ENCODE assay signal across 16 mouse cellular contexts in genomic region chr14:46566681-46567410, GRCm38 (mm10).
A peak's percentile ranks its signal among the peaks of the same experiment; 100 is the strongest.
DNase-seq lines count a peak whose midpoint lies in the region; ATAC-seq lines count a peak whose summit lies in the region.
"Had no signal": no experiment of that assay in that cellular context is flagged by ENCODE, and none has a peak within 500 bp of the region (broad histone marks: within the 10 kb centered on the region; RNA-seq: fewer than 3 reads in every experiment).

No protein-coding gene starts in this region.

- H3K27ac ChIP-seq in kidney, embryonic 15.5 days = peak overlapping the region; percentile 85
- 0 out of 2 replicates have a peak overlapping the region, but pooled peaks have one; percentile 17 for H3K27ac ChIP-seq in intestine, embryonic 15.5 days
- no peak overlapping the region for H3K27ac ChIP-seq in limb, embryonic 13.5 days
- H3K27ac ChIP-seq: forebrain, embryonic 15.5 days; hindbrain, embryonic 12.5 days; liver, embryonic 12.5 days; lung, embryonic 15.5 days; midbrain, embryonic 12.5 days had no signal

- 13% methylated on average over 9 of the region's 9 CpGs for WGBS in kidney, embryonic 15.5 days
- WGBS in intestine, embryonic 15.5 days = 11% methylated on average over 9 of the region's 9 CpGs
- WGBS in limb, embryonic 13.5 days = 10% methylated on average over 9 of the region's 9 CpGs

- no peak overlapping the region for H3K4me2 ChIP-seq in kidney, embryonic 15.5 days
- peak overlapping the region; percentile 41 for H3K4me2 ChIP-seq in intestine, embryonic 15.5 days (replicated peaks)
- peak overlapping the region; percentile 7; the same call in 1 of the 2 replicates for H3K4me2 ChIP-seq in limb, embryonic 13.5 days (replicated peaks)
- H3K4me2 ChIP-seq: forebrain, embryonic 15.5 days; hindbrain, embryonic 12.5 days; liver, embryonic 12.5 days; lung, embryonic 15.5 days; midbrain, embryonic 12.5 days had no signal

- H3K9me3 ChIP-seq in kidney, embryonic 15.5 days (replicated peaks) = no peaks in the 10 kb centered on the region
- no peaks in the 10 kb centered on the region for H3K9me3 ChIP-seq in intestine, embryonic 15.5 days
- H3K9me3 ChIP-seq in limb, embryonic 13.5 days = no peaks in the 10 kb centered on the region
- H3K9me3 ChIP-seq: forebrain, embryonic 15.5 days; hindbrain, embryonic 12.5 days; liver, embryonic 12.5 days; lung, embryonic 15.5 days; midbrain, embryonic 12.5 days had no signal

- peaks cover 21% of the 10 kb centered on the region for H3K4me1 ChIP-seq in kidney, embryonic 15.5 days
- peaks cover 16% of the 10 kb centered on the region for H3K4me1 ChIP-seq in intestine, embryonic 15.5 days (replicated peaks)
- H3K4me1 ChIP-seq in limb, embryonic 13.5 days = peaks cover 48% of the 10 kb centered on the region
- H3K4me1 ChIP-seq: forebrain, embryonic 15.5 days; hindbrain, embryonic 12.5 days; midbrain, embryonic 12.5 days had no signal

- DNase-seq in kidney, adult 11 months = no peak
- peak; percentile 49 for DNase-seq in forelimb bud, embryonic 11.5 days (ENCODE audit: low read depth, low spot score)
- no peak for DNase-seq in spleen, postnatal 10 days (ENCODE audit: low spot score in 2 of 2)
- DNase-seq in gastrocnemius, postnatal 25 days = no peak
- DNase-seq: cerebellum, adult 8-10 months; thymus, postnatal 4 days had no signal

- peak; percentile 61 for ATAC-seq in kidney, embryonic 15.5 days (replicated peaks; ENCODE audit: low FRiP score)
- ATAC-seq in intestine, embryonic 15.5 days = peak; percentile 68
- ATAC-seq in limb, embryonic 13.5 days (ENCODE audit: low FRiP score, low read depth) = peak; percentile 67
- ATAC-seq: forebrain, embryonic 15.5 days; inflammation-experienced regulatory T-cells, adult 6 months had no signal

- no peak overlapping the region for H3K4me3 ChIP-seq in kidney, embryonic 15.5 days (replicated peaks)
- H3K4me3 ChIP-seq in intestine, embryonic 15.5 days (replicated peaks) = no peak overlapping the region
- no peak overlapping the region for H3K4me3 ChIP-seq in limb, embryonic 13.5 days
- H3K4me3 ChIP-seq: erythroblast, embryonic 14.5 days; forebrain, embryonic 15.5 days; hindbrain, embryonic 12.5 days; liver, embryonic 12.5 days; lung, embryonic 15.5 days; midbrain, embryonic 12.5 days had no signal

- H3K9ac ChIP-seq in kidney, embryonic 15.5 days = no peak overlapping the region
- H3K9ac ChIP-seq in intestine, embryonic 15.5 days = no peak overlapping the region
- no peak overlapping the region for H3K9ac ChIP-seq in limb, embryonic 13.5 days
- H3K9ac ChIP-seq: forebrain, embryonic 15.5 days; hindbrain, embryonic 12.5 days; liver, embryonic 12.5 days; lung, embryonic 15.5 days; midbrain, embryonic 12.5 days had no signal

- H3K36me3 ChIP-seq in kidney, embryonic 15.5 days = no peaks in the 10 kb centered on the region
- no peaks in the 10 kb centered on the region for H3K36me3 ChIP-seq in intestine, embryonic 15.5 days
- no peaks in the 10 kb centered on the region for H3K36me3 ChIP-seq in limb, embryonic 13.5 days
- H3K36me3 ChIP-seq: forebrain, embryonic 15.5 days; hindbrain, embryonic 12.5 days; liver, embryonic 12.5 days; lung, embryonic 15.5 days; midbrain, embryonic 12.5 days had no signal

- 0 out of 2 replicates have a peak, but pooled peaks cover 2% of the 10 kb centered on the region for H3K27me3 ChIP-seq in kidney, embryonic 15.5 days
- no peaks in the 10 kb centered on the region for H3K27me3 ChIP-seq in intestine, embryonic 15.5 days (replicated peaks)
- peaks cover 23% of the 10 kb centered on the region for H3K27me3 ChIP-seq in limb, embryonic 13.5 days
- H3K27me3 ChIP-seq: forebrain, embryonic 15.5 days; hindbrain, embryonic 12.5 days; liver, embryonic 12.5 days; lung, embryonic 15.5 days; midbrain, embryonic 12.5 days had no signal
